Mouse (Mus musculus) thymus, adult 18-20 months (tissue): ENCODE data around the gene Alk.
A peak's percentile ranks its signal among the peaks of the same experiment; 100 is the strongest.

ENCODE experiments used
- DNase-seq, 2 experiments: peaks; one replicate each; pipeline ENCODE4 v3.0.0; 2022; ENCODE audit warnings: mixed read lengths in 2 of 2

Alk gene

GRCm38 (mm10) chr17:72604610-72604980, at the start of gene Alk:
TSS of gene Alk (minus strand) at chr17:72604627.
- DNase-seq, result peak; percentile 22 to 24

DNA sequence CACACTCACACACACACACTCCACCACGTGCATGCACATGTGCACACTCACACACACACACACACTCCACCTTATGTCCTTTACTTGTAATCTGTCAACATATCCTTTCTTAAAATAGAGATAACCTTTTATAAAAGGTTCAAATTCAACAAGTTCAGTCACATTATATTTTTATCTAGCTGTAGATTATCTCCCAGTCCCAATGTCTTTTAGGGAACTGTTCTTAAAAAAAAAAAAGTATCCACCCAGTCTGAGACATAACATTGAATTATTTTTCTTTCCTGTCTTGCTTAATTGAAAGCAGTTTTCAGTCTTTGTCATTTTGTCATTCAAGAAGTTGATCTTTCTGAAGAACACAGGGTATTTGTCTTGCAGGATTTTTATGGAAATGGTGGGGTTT, 48.4 kb upstream of the Alk start:
- no peak for DNase-seq

- no peak for DNase-seq
These were observed 44.3 kb upstream of the Alk start for GRCm38 (mm10) chr17:72648607-72649217.

- DNase-seq, result no peak
These were observed 41.7 kb upstream of the Alk start for GRCm38 (mm10) chr17:72646167-72646566.

DNA sequence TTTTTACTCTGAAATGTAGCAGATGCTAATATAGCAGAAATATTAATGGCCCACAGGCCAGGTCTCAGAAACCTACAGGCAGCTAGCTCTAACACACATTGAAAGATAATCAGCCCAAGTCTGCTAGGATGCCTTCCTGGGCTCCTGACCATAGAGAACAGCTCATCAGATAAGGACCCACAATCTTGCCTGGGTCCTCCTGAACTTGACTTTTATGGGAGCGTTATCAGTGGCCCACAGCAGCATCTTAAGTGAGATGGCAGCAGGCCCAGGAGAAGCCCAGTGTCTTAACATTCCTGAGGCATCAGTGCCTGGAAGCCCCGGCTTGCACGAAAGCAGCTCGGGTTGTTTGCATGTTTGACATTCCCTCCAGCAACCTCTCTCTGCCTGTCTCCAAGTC, 35.7 kb upstream of the Alk start:
- no peak for DNase-seq

DNA sequence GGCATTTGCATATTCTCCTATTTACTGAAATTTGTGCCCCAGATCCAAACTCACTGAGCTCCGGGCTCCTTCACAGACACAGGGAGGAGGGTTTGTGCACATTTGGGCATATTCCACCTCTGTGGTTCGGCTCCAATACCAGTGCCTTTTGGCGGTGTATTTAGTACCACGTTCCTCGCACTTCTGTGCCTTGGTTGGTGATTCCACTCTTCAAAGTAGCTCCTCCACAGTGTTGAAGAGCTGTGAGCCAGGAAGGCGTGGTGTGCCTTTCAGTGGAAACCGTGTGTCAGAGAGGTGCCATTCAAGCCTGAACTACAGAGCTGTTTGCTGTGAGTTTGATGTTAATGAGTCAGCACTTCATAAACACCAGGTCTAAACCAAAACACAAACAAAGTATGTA, 35.0 kb upstream of the Alk start:
- DNase-seq, result no peak

DNA sequence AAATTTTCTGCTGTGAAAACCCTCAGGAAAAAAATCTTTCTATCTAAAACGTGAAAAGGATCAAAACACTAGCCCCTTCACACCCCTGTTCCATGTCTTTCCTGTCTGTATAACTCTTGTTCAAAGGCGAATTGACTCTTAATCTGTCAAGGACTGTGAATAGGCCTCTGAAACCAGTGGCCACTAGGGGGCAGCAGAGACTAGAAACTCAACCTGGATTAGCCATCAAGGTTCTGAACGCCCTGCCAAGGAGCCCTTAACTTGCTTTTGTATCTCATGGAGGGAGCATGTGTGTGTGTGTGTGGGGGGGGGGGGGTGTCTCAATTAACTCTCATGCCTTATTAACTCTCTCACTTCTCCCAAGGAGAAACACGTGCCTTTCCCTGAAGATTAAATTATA, 1.8 kb upstream of the Alk start:
- peak; percentile 10 to 16 for DNase-seq

DNA sequence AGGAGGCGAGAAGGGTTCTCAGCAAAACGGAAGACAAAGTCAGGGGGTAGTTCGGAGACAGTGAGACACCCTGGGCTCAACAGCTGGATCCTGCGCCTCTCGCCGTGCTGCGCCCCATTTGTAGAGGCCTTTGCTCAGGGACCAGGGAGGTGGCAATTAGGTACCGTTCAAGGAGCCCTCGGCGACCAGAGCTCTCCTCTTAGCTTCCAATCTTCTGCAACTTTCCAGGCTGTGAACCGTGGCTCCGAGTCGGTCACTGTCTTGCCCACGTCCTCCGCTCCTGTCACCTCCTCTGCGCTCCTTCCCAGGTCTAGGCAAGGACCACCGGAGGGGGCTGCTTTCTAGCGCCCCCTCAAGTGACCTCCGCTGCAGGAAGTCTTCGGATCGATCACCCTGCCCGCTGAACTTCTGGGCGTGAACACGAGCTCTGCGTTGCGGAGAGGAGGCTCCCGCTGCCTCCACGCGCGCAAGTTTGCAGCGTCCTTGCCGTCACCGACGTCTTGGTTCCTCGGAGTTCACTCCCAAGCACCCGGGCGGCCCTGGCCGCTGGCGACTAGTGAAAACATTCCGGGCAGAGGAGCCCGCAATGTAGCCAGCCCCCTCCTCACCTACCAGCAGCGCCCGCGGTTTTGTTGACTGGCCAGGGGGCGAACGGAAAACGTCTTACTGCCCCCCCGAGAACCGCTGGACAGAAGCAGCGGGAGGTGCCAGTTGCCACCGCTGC, 379 bp downstream of the Alk start:
- no peak for DNase-seq

DNA sequence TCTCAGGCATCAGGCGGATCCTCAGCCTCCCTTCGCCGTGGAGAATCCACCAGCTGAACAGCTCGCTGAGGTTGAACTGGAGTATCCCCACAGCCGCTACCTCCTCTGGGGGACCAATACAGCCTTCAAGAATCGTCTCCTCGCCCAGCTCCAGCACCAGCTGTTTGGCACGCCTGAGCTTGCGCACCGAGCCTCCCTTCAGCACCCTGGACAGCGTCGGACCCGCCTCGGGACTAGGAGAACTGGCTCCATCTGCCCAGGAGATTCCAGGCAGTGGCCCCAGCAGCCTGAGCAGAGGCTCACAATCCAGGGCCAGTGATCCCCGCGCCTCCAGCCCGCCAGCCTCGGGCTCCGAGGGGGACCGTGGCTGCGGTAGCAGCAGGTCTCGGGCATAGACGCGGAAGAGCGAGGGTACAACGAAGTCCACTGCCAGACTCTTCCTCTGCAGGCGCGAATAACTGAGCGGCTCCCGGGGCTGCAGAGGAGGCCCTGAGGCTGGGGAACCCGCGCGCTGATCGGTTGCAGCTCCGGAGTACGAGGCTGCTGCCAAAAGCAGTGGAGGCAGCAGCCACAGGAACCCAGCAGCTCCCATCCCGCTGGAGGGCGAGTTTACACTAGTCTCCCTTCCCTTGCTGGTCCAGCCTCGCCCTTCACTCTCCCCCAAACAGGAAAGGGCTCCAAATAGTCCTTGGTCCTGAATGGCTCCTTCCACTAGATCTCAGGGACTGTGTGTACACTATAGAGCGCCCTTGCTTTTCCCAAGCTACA, 1.1 kb downstream of the Alk start:
- DNase-seq, result peak in 1 of 2 experiments; percentile 4

DNA sequence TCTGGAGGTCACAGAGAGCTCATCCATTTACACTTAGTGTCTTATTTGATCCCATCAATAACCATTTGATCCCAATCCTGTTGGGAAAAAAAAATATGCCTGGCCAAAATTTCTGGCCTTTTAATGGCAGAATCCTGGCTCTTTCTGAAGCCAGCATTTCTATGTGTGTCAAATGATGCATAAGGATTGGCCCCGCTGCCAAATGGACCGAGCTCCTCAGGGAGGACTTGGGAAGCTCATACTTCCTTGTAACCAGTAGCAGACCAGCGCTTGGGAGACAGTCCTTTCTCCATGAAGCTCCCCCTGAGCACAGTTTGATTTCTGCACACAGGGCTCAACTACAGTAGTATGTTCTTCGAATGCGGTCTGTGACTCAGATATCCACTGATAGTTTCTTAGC, 3.6 kb downstream of the Alk start:
- DNase-seq, result no peak

- no peak for DNase-seq
These were observed 16.8 kb downstream of the Alk start for GRCm38 (mm10) chr17:72587671-72588070.

GRCm38 (mm10) chr17:72580142-72580541, 24.3 kb downstream of the Alk start:
- no peak for DNase-seq

DNA sequence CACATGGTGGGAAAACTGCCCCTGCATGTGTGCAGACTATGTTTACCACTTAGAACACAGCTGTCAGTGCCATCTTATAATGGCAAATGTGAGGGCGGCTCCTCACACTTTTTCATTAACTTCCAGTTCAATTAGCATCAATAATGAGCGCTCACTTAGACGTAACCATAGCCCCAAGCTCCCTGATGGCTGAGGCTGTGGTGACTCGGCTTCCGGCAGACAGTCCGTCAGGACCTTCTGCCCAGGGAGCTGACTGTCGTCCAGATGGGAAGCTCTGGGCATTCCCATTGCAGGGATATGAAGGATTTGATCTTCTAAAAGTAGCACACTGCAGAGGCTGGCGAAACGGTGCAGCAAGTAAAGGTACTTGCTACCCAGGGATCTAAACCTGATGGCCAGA, 25.1 kb downstream of the Alk start:
- DNase-seq, result no peak

DNA sequence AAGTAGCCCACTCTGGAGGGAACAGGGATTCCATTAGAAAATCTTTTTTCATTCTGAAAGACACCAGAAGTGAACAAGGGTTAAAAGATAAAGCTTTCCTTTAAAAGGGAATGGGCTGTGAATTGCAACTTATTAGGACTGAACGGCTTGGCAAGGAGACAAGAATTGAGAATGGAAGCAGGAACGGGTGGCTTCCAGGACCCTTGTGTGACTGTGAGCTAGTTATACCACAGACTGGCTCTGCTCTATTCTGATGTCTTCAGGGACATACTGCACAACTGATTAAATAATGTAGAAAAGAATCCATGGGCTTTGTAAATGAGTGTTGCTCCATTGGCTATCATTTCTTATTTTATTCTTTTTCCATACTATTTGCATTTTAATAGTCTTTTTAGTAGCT, 33.0 kb downstream of the Alk start:
- DNase-seq, result no peak

DNA sequence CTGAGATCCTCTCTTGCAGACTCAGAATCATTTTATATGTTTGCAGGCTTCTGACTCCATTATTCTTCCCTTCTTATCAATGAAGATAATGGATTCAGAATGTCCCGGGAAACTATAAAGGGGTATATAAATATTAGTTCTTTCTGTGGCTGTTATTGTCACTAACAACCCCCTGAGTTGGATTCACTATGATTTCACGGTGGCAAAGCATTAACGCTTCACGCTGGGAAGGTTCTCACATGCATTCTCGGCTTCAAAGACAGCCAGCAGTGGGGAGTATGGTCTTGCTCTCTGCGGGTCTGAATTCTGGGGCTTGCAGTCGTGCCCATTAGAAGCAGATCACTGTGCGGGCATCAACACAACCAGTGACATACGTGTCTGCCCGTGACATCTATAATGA, 34.9 kb downstream of the Alk start:
- DNase-seq, result no peak

DNA sequence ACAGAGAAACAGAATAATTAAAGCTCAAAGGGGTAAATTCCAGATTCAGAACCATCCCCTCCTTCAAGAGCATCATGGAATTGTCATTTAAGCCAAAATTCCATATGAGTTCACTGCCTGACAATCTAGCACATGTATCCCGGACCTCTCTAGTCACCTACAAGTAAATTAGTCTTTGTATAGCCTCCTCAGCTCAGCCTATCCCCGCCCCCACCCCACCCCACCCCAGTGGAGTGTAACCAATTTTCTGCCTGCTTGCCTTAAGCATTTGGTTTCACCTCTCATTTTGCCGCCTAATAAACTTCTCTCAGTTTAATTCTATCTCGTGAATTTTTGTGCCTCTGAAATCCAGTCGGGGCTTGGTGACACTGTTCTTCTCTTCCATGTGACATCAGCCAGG, 41.0 kb downstream of the Alk start:
- DNase-seq, result no peak

GRCm38 (mm10) chr17:72561471-72561870, 43.0 kb downstream of the Alk start:
- DNase-seq, result no peak

DNA sequence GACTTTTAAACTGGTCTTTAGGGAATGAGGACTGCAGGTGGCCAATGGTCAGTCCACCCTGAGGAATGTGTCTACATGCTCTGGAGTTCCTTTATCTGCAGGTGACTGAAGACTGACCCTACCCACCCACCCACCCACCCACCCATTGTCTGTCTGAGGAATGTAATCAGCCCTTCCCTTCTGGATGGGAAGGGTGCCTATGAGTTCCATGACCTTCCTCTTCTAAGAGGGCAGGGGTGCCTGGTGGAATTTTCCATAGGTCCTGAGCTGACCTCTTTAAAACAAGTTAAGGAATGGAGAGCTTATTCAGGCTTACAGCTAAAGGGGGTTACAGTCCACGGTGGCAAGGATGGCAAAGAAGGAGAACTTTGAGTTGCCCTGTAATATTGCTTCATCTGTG, 43.7 kb downstream of the Alk start:
- no peak for DNase-seq

GRCm38 (mm10) chr17:72557029-72557735, 47.2 kb downstream of the Alk start:
- no peak for DNase-seq

DNA sequence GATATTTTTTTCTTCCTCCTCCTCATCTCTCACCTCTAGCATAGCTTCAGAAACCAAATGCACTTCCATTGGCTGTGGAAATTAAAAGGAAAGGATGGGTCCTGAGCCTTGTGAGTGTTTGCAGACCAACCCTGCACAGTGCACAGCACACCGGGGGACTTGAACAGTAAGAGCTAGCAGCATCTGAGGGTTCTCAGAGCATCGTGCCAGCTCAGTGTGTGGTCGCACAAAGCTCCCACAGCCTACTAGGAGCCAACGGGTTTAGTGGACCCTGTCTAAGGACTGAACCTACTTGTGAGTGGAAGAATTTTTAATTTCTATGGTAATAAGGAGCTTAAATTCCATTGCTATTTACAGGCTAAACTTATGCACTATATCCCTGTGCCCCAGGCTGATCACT, 58.2 kb downstream of the Alk start:
- no peak for DNase-seq

DNA sequence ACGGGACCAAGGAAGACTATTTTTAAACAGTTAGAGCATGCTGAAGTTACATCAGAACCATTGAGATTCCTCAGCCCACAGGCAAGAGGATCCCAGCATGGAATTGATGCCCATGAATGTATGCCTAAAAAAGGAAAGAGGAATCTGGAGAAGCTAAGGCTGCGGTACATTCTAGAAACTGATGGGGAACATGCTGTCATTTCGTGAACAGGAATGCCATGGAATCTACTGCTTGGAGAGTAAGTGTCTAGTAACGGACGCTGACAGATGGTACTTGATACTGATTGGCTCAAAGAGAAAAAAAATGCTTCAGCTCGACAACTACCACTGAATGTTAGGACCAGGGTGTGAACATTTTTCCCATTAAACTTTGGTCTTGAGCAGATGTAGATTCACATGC, 69.1 kb downstream of the Alk start:
- no peak for DNase-seq

DNA sequence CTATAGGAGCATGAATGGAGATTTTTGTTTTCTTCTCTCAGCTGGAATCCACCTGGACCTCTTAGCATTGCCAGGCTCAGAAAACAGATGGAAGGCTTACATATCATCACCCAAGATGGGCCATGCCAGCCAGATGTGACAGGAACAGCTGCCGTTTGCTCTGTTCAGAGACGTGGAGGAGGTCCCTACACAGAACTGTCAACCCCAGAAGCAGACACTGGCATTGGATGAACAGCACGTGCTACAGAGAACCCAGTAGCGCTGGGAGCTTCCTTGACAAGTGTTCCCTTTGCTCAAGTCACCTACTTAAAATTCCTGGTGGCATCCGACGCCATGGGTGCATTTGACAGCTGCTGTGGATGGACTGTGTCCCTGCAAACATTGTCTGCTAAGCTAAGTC, 72.2 kb downstream of the Alk start:
- no peak for DNase-seq

DNA sequence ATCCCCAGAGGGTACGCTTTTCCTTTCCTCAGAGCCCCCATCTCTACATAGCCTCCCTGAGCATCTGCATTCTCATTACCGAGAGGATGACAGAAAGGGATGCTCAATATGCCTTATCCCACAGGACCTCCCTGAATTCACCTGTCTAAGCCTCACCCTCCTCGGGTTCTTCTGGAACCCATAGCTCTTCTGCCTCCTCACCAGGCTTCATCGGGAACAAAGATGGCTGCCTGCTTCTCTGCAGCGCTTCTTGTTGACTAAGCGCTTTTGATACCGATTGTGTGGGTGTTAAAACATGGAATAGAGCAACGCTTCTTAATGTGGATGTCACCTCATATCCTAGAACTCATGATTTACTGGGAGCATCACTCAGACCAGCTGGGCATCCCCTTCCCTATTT, 75.9 kb downstream of the Alk start:
- DNase-seq, result no peak

DNA sequence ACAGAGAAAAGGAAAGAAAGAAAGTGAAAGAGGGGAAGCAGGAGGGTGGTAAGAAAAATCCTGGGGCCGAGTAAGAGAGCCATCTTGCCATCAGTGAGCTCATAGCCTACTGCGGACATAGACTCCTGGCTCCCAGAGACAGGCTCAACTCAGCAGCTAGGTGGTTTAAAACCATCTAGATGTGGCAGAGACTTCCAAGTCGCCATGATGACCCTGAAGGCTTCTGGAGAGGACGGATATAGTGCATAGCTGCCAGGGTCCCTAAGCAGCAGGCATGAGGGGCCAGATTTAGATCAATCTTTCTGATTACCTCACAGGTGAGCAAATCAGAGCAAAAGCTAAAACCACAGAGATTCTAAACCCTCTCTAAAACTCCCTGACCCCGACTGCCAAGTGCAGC, 76.9 kb downstream of the Alk start:
- DNase-seq, result no peak
